Mouse (Mus musculus) midbrain, embryonic 12.5 days (tissue): ENCODE data around the gene Grid1. TPM values are rescaled to one million over a fixed set of nuclear protein-coding genes. Genes with fewer than 3 reads are reported as not detected.
A peak's percentile ranks its signal among the peaks of the same experiment; 100 is the strongest.

Experiments
- ATAC-seq: fragments of 200-750 bp; cut with Nextera tagmentation; 2 replicates; pipeline ENCODE4 v1.8.0; 2017; ENCODE audit warnings: low read depth, moderate TSS enrichment, moderate library complexity; ENCODE audit not compliant: low FRiP score
- H3K27ac ChIP-seq: fragments of 300-500 bp; sonication (generic); replicated peaks from 2 replicates; pipeline ENCODE4 v1.5.1; 2016; ENCODE audit warnings: mild to moderate bottlenecking
- H3K27me3 ChIP-seq: fragments of 300-500 bp; sonication (generic); 2 replicates; pipeline ENCODE4 v1.6.1; 2016; ENCODE audit warnings: mild to moderate bottlenecking
- H3K36me3 ChIP-seq: fragments of 300-500 bp; sonication (generic); 2 replicates; pipeline ENCODE4 v1.6.1; 2016
- H3K4me1 ChIP-seq: fragments of 300-500 bp; sonication (generic); 2 replicates; pipeline ENCODE4 v1.6.1; 2016
- H3K4me2 ChIP-seq: fragments of 300-500 bp; sonication (generic); replicated peaks from 2 replicates; pipeline ENCODE4 v1.6.1; 2016; ENCODE audit warnings: mild to moderate bottlenecking, moderate library complexity
- H3K4me3 ChIP-seq: fragments of 300-500 bp; sonication (generic); 2 replicates; pipeline ENCODE4 v1.5.1; 2016; ENCODE audit warnings: mild to moderate bottlenecking
- H3K9ac ChIP-seq: fragments of 300-500 bp; sonication (generic); replicated peaks from 2 replicates; pipeline ENCODE4 v1.6.1; 2016; ENCODE audit warnings: mild to moderate bottlenecking, moderate library complexity
- H3K9me3 ChIP-seq: fragments of 300-500 bp; sonication (generic); 2 replicates; pipeline ENCODE4 v1.6.1; 2016; ENCODE audit warnings: mild to moderate bottlenecking
- WGBS: fragments of 180-500 bp; shearing (Covaris S2); methylation state at CpG from one replicate; pipeline ENCODE4 v1.1.7; 2016; 5-methylcytosine and 5-hydroxymethylcytosine counted together
- polyA plus RNA-seq: library from polyadenylated mRNA; unstranded; fragments of >200 nt; fragmentation: Nextera tagmentation; extraction: Ambion mirVana; gene quantifications from 2 replicates; pipeline ENCODE4 v1.2.1, GENCODE M21; 2016

Gene Grid1
- polyA plus RNA-seq, 1 experiment from 2014 or later, result 1.3 TPM

DNA sequence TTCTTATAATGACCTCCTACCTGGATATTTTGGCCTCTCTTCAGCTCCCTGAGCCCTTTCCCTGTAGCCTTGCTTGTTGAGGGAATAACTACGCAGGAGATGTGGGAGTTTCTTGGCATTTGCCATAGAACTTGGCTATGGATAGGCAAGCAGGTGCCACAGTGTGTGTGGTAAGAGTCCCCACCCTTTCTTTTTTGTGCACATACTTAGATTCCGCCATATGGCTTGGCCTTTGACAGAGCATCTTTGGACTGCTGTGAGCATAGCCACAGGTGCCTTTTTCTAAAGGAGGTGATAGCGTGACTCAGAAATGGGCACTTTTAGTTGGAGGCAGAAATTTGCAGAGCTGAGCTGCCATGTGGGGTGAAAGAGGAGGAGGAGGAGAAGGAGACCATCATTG lies 64.7 kb downstream of the Grid1 start:
- no peaks in the 10 kb centered on the region for H3K9me3 ChIP-seq
- H3K27me3 ChIP-seq, result peaks cover 8% of the 10 kb centered on the region; the same call in 1 of the 2 replicates
- no peak overlapping the region for H3K27ac ChIP-seq
- ATAC-seq, result no peak
- peaks cover 19% of the 10 kb centered on the region for H3K4me1 ChIP-seq
- H3K9ac ChIP-seq, result no peak overlapping the region
- H3K36me3 ChIP-seq, result no peaks in the 10 kb centered on the region
- 91% methylated on average over 3 of the region's 3 CpGs for WGBS
- no peak overlapping the region for H3K4me2 ChIP-seq
- no peak overlapping the region for H3K4me3 ChIP-seq

DNA sequence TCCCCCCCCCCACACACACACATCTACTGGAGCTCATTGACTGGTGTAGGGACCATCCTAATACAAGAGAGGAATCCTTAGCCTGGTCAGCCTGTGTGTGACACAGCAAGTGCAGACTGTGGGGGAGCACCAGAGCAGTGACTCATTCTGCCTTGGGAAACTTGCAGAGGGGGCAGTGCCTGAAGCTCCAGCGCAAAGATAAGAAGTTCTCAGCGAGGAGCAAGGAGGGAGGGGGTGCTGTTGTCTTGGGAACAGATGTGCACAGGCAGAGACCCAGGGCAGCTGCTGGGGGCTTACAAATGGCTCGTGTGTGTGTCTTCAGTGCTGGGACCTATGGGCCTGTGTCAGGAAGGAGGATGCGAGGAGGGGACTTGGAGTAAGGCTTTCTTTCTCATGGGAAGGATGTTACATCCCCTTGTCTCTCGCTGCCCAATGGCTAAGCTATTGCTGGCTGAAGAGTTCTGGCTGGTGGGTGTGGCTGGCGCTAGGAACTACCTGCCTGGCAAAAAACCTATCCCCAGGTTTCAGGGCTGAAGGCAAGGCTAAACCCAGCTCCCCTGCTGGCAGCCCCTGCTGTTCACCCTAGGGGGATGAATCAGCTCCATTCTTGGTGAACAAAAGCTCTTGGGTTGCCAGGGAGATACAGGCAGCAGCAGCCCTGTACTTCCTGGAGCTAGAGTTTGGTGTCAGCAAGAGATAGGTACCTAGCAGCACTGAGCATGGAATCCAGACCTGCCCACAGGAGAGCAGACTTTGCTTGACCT lies 72.0 kb downstream of the Grid1 start:
- no peaks in the 10 kb centered on the region for H3K36me3 ChIP-seq
- ATAC-seq, result 0 out of 2 replicates have a peak, but pooled peaks have one; percentile 5
- 9% methylated on average over 6 of the region's 6 CpGs for WGBS
- no peak overlapping the region for H3K27ac ChIP-seq
- no peak overlapping the region for H3K4me3 ChIP-seq
- no peak overlapping the region for H3K9ac ChIP-seq
- H3K27me3 ChIP-seq, result peaks cover 22% of the 10 kb centered on the region
- H3K4me1 ChIP-seq, result peaks cover 25% of the 10 kb centered on the region
- no peaks in the 10 kb centered on the region for H3K9me3 ChIP-seq
- no peak overlapping the region for H3K4me2 ChIP-seq

DNA sequence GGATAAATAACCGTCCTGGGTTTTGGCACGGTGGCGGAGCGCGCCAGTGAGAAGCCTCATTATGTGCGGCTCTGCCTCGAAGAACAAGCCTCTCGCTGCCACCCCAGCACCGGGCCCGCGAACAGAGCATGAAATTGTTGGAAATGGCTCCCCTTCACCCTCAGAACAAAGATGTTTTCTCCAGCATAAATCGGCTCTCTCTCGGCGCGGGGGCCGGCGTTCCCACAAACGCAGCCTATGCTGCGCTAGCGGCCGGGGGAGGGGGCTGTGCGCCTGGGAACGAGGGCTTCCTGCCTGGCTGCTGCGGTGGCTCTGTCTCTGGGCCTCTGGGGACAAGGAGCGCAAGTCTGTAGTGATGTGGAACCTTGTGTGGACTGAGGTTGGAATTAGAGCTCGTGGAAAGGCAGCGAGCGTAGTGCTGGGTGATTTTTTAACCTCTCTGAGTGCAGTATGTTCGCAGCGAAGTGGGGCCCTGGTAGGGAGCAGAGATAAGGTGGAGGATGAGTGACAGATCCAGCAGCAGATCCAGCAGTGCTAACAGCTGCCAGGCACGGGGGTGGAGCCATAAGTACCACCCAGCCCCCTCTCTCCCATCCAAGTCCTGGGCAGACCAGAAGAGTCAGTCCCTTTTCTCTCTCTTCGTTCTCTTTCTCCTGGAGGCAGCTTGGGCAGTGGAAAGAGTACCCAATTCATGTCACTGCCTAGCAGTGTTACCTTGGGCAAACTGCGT lies 76.5 kb downstream of the Grid1 start:
- H3K9me3 ChIP-seq, result no peaks in the 10 kb centered on the region
- H3K9ac ChIP-seq, result peak overlapping the region; percentile 35
- peaks cover 23% of the 10 kb centered on the region for H3K4me1 ChIP-seq
- peak; percentile 80 for ATAC-seq
- H3K27me3 ChIP-seq, result peaks cover 29% of the 10 kb centered on the region
- H3K36me3 ChIP-seq, result no peaks in the 10 kb centered on the region
- peak overlapping the region; percentile 52 for H3K4me2 ChIP-seq
- H3K27ac ChIP-seq, result peak overlapping the region; percentile 52; the same call in 1 of the 2 replicates
- 5% methylated on average over 33 of the region's 33 CpGs for WGBS
- H3K4me3 ChIP-seq, result peak overlapping the region; percentile 31

DNA sequence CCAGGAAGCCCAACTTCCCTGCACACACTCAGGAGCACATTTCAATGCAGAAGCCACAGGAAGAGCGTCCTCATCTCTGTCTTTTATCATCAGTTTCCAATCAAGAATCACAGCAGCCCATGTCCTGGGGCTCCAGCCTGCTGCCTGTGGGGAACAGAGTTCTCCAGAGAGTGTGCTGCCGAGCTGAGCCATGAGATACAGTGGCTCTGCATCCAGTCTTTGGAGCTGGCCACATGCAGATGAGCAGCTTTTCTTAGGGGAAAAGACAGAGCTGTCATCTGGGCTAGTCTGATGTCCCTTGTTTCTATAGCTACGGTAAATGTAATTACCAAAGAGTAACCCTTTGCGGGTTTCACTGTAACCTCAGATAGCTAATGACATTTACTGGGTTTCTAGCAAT lies 83.9 kb downstream of the Grid1 start:
- ATAC-seq, result no peak; the same call in 1 of the 2 replicates
- no peak overlapping the region for H3K4me2 ChIP-seq
- H3K9ac ChIP-seq, result no peak overlapping the region
- H3K27ac ChIP-seq, result peak overlapping the region; percentile 56
- no peaks in the 10 kb centered on the region for H3K9me3 ChIP-seq
- no peaks in the 10 kb centered on the region for H3K27me3 ChIP-seq
- WGBS, result 59% methylated on average over 4 of the region's 4 CpGs
- peaks cover 21% of the 10 kb centered on the region for H3K4me1 ChIP-seq
- H3K36me3 ChIP-seq, result no peaks in the 10 kb centered on the region
- no peak overlapping the region for H3K4me3 ChIP-seq

DNA sequence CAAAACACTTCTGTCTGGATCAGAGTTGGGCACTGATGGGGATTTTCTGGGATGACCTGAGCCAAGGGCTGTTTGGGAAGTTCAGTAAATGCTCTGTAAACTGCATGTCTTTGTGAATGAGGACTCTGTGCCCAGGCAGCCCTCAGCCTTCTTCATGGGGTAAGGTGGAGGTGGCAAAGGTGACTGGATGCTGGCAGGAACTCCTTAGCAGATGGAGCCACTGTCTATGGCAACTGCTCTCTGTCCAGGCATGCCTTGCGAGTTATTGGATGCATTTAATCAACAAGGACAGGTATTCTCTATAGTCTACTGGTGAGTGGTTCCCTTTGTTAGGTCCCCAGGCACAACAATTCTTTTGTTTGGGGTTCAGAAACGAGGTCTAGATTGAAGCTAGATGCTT lies 85.8 kb downstream of the Grid1 start:
- WGBS, result 60% methylated on average over 2 of the region's 2 CpGs
- Histone ChIP-seq H3K4me2 (no peak overlapping the region), H3K27me3 (no peaks in the 10 kb centered on the region), H3K36me3 (no peaks in the 10 kb centered on the region), H3K9me3 (no peaks in the 10 kb centered on the region), H3K9ac (no peak overlapping the region), H3K4me3 (no peak overlapping the region), H3K27ac (no peak overlapping the region), H3K4me1 (peaks cover 31% of the 10 kb centered on the region)
- no peak for ATAC-seq

DNA sequence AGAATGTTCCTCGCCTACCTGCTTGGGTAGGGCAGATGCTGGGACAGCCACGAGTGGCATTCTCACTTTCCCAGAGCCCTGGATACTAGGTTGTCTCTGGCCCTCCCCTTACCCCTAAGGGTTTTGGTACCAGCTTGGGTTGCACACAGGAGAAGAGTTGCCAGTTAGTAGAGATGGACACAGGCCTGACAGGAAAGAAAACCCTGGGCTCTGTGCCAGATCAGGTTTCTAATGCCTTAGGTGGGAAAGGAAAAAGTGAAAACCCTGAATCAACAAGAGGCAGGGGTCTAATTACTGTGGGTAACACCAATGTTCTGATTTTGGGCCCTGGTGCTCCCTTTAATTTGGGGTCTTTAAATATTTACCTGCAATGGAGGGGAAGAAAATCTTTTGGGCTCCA lies 88.5 kb downstream of the Grid1 start:
- 0 out of 2 replicates have a peak overlapping the region, but pooled peaks have one; percentile 17 for H3K27ac ChIP-seq
- peaks cover 27% of the 10 kb centered on the region for H3K4me1 ChIP-seq
- no peaks in the 10 kb centered on the region for H3K36me3 ChIP-seq
- WGBS, result 69% methylated on average over 2 of the region's 2 CpGs
- no peaks in the 10 kb centered on the region for H3K27me3 ChIP-seq
- ATAC-seq, result peak; percentile 36
- H3K9me3 ChIP-seq, result no peaks in the 10 kb centered on the region
- no peak overlapping the region for H3K4me2 ChIP-seq
- H3K9ac ChIP-seq, result no peak overlapping the region
- no peak overlapping the region for H3K4me3 ChIP-seq

DNA sequence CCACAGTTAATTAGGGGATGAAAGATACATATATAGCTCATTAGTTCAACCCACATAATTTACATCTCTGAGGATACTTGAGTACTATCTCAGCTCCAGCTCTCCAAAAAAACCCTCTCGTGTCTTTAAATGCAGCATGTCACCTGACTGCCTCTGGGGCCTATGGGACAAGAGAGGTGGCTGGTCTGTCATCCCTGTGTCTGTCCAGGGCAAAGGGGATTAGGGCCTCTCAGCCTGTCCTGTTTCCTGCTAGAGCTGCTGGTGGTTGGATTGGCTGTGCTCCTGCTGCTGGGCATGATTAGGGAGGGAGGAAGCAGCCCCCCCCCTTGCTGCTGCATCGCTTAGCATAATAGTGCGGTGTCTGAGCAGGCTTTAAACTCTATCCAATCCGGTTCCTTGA lies 88.9 kb downstream of the Grid1 start:
- Histone ChIP-seq H3K27ac (no peak overlapping the region), H3K9ac (no peak overlapping the region), H3K9me3 (no peaks in the 10 kb centered on the region), H3K4me2 (no peak overlapping the region), H3K36me3 (no peaks in the 10 kb centered on the region), H3K27me3 (no peaks in the 10 kb centered on the region), H3K4me3 (no peak overlapping the region), H3K4me1 (peaks cover 22% of the 10 kb centered on the region)
- ATAC-seq, result peak; percentile 86
- WGBS, result 8% methylated on average over 4 of the region's 4 CpGs

DNA sequence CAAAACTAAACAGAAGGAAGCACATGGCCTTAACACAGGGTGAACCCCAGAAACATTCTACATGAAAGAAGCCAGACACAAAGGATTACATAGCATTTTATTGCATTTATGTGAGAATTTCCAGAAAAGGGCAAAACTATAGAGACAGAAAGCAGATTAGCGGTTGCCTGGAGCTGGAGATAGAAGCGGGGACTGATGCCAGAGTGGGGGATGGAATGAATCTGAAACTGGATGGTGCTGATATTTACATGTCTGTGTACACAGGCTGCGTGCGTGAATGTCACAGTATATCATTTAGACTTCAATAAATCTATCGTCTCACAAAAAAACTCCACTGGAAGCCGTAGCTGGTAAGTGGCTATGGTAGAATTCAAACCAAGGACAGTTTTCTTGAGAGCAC lies 96.4 kb downstream of the Grid1 start:
- Histone ChIP-seq H3K4me2 (no peak overlapping the region), H3K9ac (no peak overlapping the region), H3K4me3 (no peak overlapping the region), H3K9me3 (no peaks in the 10 kb centered on the region), H3K36me3 (no peaks in the 10 kb centered on the region), H3K4me1 (0 out of 2 replicates have a peak, but pooled peaks cover 6% of the 10 kb centered on the region), H3K27ac (no peak overlapping the region), H3K27me3 (no peaks in the 10 kb centered on the region)
- ATAC-seq, result no peak
- WGBS, result 93% methylated on average over 6 of the region's 6 CpGs

DNA sequence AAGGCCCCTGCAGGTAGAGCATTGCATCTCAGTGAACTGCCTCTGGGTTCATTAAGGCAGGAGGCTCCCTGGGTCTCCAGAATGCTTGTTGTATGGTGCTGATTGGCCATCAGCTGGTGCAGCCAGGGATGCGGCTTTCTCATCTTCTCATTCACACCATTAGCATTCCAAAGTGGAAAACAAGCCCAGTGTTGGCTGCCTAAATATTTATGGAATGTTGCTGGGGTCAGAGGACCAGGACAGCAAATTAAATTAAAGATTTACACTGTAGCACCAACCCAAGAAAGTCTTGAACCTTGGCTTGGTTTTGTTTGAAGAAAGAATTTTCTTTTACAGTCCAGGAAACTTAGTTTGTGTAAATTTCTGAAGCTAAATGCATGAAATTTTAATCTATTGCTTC lies 97.2 kb downstream of the Grid1 start:
- H3K4me2 ChIP-seq, result no peak overlapping the region
- no peak overlapping the region for H3K27ac ChIP-seq
- no peak overlapping the region for H3K9ac ChIP-seq
- 62% methylated on average over 1 of the region's 1 CpGs for WGBS
- H3K4me3 ChIP-seq, result no peak overlapping the region
- H3K36me3 ChIP-seq, result no peaks in the 10 kb centered on the region
- H3K9me3 ChIP-seq, result no peaks in the 10 kb centered on the region
- H3K4me1 ChIP-seq, result 0 out of 2 replicates have a peak, but pooled peaks cover 6% of the 10 kb centered on the region
- no peaks in the 10 kb centered on the region for H3K27me3 ChIP-seq
- ATAC-seq, result no peak

DNA sequence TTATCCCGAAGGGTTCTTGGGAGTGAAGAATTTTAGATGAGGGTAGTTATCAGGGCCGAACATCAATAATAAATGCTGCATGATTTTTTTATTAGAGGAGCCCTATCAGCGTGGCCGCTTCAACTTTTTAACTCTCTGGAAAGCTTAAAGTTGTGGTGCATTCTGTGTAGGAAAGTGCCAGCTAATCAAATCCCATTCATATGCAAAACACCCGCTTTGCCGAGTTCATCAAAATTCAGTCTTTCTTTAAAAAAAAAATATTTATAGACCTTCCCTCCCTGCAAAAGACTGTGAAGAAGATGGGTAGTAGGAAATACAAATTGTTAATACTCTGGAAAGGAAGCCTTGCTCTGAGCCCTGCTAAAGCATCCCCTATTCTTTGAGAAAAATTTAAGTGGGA lies 99.3 kb downstream of the Grid1 start:
- Histone ChIP-seq H3K9ac (no peak overlapping the region), H3K27me3 (no peaks in the 10 kb centered on the region), H3K9me3 (no peaks in the 10 kb centered on the region), H3K4me3 (no peak overlapping the region), H3K4me2 (no peak overlapping the region), H3K27ac (no peak overlapping the region), H3K36me3 (no peaks in the 10 kb centered on the region), H3K4me1 (0 out of 2 replicates have a peak, but pooled peaks cover 6% of the 10 kb centered on the region)
- 68% methylated on average over 6 of the region's 6 CpGs for WGBS
- ATAC-seq, result no peak

DNA sequence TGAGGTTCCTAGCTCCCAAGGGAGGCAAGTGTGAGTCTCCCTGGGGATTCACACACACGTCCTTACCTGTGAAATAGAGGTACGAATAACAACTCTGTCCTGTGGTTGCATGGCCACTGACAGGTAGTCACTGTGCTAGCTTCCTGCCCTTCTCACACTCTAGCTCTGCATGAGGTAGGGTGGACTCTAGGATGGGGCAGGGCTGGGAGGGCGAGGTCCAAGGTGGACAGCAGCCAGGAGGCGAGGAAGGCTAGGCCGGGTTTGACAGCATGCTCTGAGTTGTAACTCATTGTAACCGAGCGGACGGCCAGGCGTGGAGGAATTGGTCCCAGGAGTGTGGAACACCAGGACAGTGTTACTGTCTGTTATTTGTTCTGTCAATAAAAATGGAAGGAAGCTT lies 101.4 kb downstream of the Grid1 start:
- peak; percentile 50 for ATAC-seq
- Histone ChIP-seq H3K4me1 (0 out of 2 replicates have a peak, but pooled peaks cover 6% of the 10 kb centered on the region), H3K9me3 (no peaks in the 10 kb centered on the region), H3K9ac (no peak overlapping the region), H3K27me3 (no peaks in the 10 kb centered on the region), H3K4me2 (no peak overlapping the region), H3K36me3 (no peaks in the 10 kb centered on the region), H3K27ac (no peak overlapping the region), H3K4me3 (no peak overlapping the region)
- 81% methylated on average over 9 of the region's 9 CpGs for WGBS

DNA sequence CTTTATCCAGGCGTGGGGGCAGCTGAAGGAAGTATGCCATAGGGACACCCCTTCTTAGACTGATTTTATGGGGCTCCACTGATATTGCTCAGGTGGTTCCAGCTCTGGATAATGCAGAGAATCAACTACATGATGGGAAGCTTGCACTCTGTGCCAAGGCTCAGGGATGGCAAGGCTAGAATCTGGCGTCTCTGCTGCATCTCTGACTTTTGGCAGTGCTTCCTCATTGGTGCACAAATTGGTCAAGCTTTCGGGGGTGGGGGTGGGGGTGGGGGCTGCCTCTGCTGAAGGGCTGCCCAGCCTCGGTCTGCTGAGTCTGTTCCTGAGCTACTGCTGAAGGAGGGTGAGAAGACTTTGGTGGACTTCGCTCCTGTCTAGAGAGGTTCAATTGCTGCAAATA lies 105.1 kb downstream of the Grid1 start:
- H3K4me3 ChIP-seq, result no peak overlapping the region
- no peaks in the 10 kb centered on the region for H3K4me1 ChIP-seq
- H3K4me2 ChIP-seq, result no peak overlapping the region
- no peaks in the 10 kb centered on the region for H3K9me3 ChIP-seq
- H3K36me3 ChIP-seq, result no peaks in the 10 kb centered on the region
- no peak overlapping the region for H3K27ac ChIP-seq
- no peak for ATAC-seq
- WGBS, result 78% methylated on average over 5 of the region's 5 CpGs
- H3K27me3 ChIP-seq, result no peaks in the 10 kb centered on the region
- no peak overlapping the region for H3K9ac ChIP-seq
